Mouse (Mus musculus): ENCODE measurements around the gene Tenm3. TPM values are rescaled to one million over a fixed set of nuclear protein-coding genes. Genes with fewer than 3 reads are reported as not detected.

The Tenm3 gene
- total and polyA plus RNA-seq, 3 experiments: 0.03 to 0.08 (median 0.07) TPM

- no peak overlapping the region for H3K4me2 ChIP-seq (ENCODE audit: insufficient read depth, low read depth, poor library complexity, severe bottlenecking)
- no peak overlapping the region for H3K27ac ChIP-seq (ENCODE audit: insufficient read depth, low read depth)
- H3K9me3 ChIP-seq (replicated peaks; ENCODE audit: low read length): peaks cover 71% of the 10 kb centered on the region
- TF ChIP-seq RAD21 (IDR thresholded peaks at IDR 0.05; ENCODE audit: low read depth, low read length): no peak
- no peak for TF ChIP-seq CHD2 (IDR thresholded peaks at IDR 0.05; ENCODE audit: low read length)
- no peak for TF ChIP-seq TBP (conservative IDR thresholded peaks at IDR 0.05; ENCODE audit: low read depth, low read length)
- TF ChIP-seq RCOR1 (conservative IDR thresholded peaks at IDR 0.05; ENCODE audit: low read depth, low read length): no peak
- no peak for TF ChIP-seq TCF12 (IDR thresholded peaks at IDR 0.05; ENCODE audit: low read depth, low read length)
- TF ChIP-seq NRF1 (IDR thresholded peaks at IDR 0.05; ENCODE audit: low read depth, low read length): no peak
- TF ChIP-seq KAT2A (IDR thresholded peaks at IDR 0.05; ENCODE audit: insufficient replicate concordance, low read length): no peak
- no peak for TF ChIP-seq EP300 (IDR thresholded peaks at IDR 0.05; ENCODE audit: low read length)
- TF ChIP-seq MYC (IDR thresholded peaks at IDR 0.05; ENCODE audit: low read depth, low read length): no peak
- no peak for TF ChIP-seq POLR2AphosphoS2 (IDR thresholded peaks at IDR 0.05; ENCODE audit: low read depth, low read length)
- no peak for TF ChIP-seq E2F4 (IDR thresholded peaks at IDR 0.05; ENCODE audit: insufficient replicate concordance, low read depth, low read length)
- H3K79me2 ChIP-seq (replicated peaks; ENCODE audit: control insufficient read depth, extremely low read depth, insufficient read depth, poor library complexity, severe bottlenecking): no peaks in the 10 kb centered on the region
- no peak for DNase-seq (ENCODE audit: extremely low read depth)
- in situ Hi-C loops (cut with MboI; ENCODE audit: low pct_ligation_motif_present, low pct_unique_long_range_greater_than_20kb, low sequenced_read_pairs): no loop called here
- no peaks in the 10 kb centered on the region for H3K36me3 ChIP-seq (replicated peaks in 1 of 2; ENCODE audit: control insufficient read depth in 1 of 2, insufficient read depth in 1 of 2, low read length in 1 of 2)
- no peaks in the 10 kb centered on the region for H3K27me3 ChIP-seq (replicated peaks)
- no peak overlapping the region for H3K9ac ChIP-seq (ENCODE audit: insufficient read depth, low read depth)
- H3K4me1 ChIP-seq (ENCODE audit: control insufficient read depth in 1 of 2, insufficient read depth in 2 of 2): no peaks in the 10 kb centered on the region
- dilution Hi-C loops (cut with MboI; ENCODE audit: extremely low pct_ligation_motif_present, extremely low pct_unique_long_range_greater_than_20kb, low sequenced_read_pairs): no loop called here
- H3K4me3 ChIP-seq (replicated peaks in 1 of 3; ENCODE audit: low read depth in 2 of 3, low read length in 2 of 3, poor library complexity in 1 of 3): no peak overlapping the region
Measured at GRCm38 (mm10) chr8:48591818-48592217, 251.9 kb downstream of the Tenm3 start.

DNA sequence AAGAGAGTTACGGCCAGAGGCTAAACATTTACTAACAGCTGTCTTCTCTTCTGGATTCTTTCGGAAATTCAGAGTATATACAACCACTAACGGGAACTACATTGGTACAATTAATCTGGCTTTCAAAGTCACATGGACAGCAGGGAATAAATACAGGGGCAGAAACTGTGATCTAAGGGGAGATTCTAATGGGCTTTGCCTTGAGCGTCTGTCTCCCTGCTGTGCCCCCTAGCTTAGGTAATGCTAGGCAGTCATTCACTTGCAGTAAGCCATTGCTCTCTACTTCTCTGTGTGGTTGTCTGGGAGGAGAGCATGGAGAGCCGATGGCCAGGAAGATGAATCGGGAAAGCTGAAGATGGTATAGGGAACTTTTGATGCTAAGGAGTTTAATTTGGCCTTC lies 264.0 kb downstream of the Tenm3 start:
- DNase-seq (ENCODE audit: extremely low read depth): no peak
- Histone ChIP-seq H3K27ac (ENCODE audit: insufficient read depth, low read depth) (no peak overlapping the region), H3K27me3 (replicated peaks) (no peaks in the 10 kb centered on the region), H3K4me2 (ENCODE audit: insufficient read depth, low read depth, poor library complexity, severe bottlenecking) (no peak overlapping the region), H3K4me1 (ENCODE audit: control insufficient read depth in 1 of 2, insufficient read depth in 2 of 2) (no peaks in the 10 kb centered on the region), H3K4me3 (replicated peaks in 1 of 3; ENCODE audit: low read depth in 2 of 3, low read length in 2 of 3, poor library complexity in 1 of 3) (no peak overlapping the region), H3K9me3 (replicated peaks; ENCODE audit: low read length) (peaks cover 44% of the 10 kb centered on the region), H3K36me3 (replicated peaks in 1 of 2; ENCODE audit: control insufficient read depth in 1 of 2, insufficient read depth in 1 of 2, low read length in 1 of 2) (no peaks in the 10 kb centered on the region), H3K9ac (ENCODE audit: insufficient read depth, low read depth) (no peak overlapping the region), H3K79me2 (replicated peaks; ENCODE audit: control insufficient read depth, extremely low read depth, insufficient read depth, poor library complexity, severe bottlenecking) (no peaks in the 10 kb centered on the region)
- in situ Hi-C loops (cut with MboI; ENCODE audit: low pct_ligation_motif_present, low pct_unique_long_range_greater_than_20kb, low sequenced_read_pairs) (no loop called here), dilution Hi-C loops (cut with MboI; ENCODE audit: extremely low pct_ligation_motif_present, extremely low pct_unique_long_range_greater_than_20kb, low sequenced_read_pairs) (no loop called here)
- no peak for TF ChIP-seq CTCF (conservative IDR thresholded peaks at IDR 0.05 in 1 of 2, IDR thresholded peaks at IDR 0.05 in 1 of 2; ENCODE audit: low read depth in 2 of 2, low read length in 2 of 2)

- dilution Hi-C loops (cut with MboI; ENCODE audit: extremely low pct_ligation_motif_present, extremely low pct_unique_long_range_greater_than_20kb, low sequenced_read_pairs): no loop called here
- no peaks in the 10 kb centered on the region for H3K27me3 ChIP-seq (replicated peaks)
- H3K4me3 ChIP-seq (replicated peaks in 1 of 3; ENCODE audit: low read depth in 2 of 3, low read length in 2 of 3, poor library complexity in 1 of 3): no peak overlapping the region
- H3K4me1 ChIP-seq (ENCODE audit: control insufficient read depth in 1 of 2, insufficient read depth in 2 of 2): no peaks in the 10 kb centered on the region
- no peak overlapping the region for H3K9ac ChIP-seq (ENCODE audit: insufficient read depth, low read depth)
- no peaks in the 10 kb centered on the region for H3K36me3 ChIP-seq (replicated peaks in 1 of 2; ENCODE audit: control insufficient read depth in 1 of 2, insufficient read depth in 1 of 2, low read length in 1 of 2)
- no peaks in the 10 kb centered on the region for H3K79me2 ChIP-seq (replicated peaks; ENCODE audit: control insufficient read depth, extremely low read depth, insufficient read depth, poor library complexity, severe bottlenecking)
- no peak overlapping the region for H3K4me2 ChIP-seq (ENCODE audit: insufficient read depth, low read depth, poor library complexity, severe bottlenecking)
- in situ Hi-C loops (cut with MboI; ENCODE audit: low pct_ligation_motif_present, low pct_unique_long_range_greater_than_20kb, low sequenced_read_pairs): no loop called here
- H3K27ac ChIP-seq (ENCODE audit: insufficient read depth, low read depth): no peak overlapping the region
- TF ChIP-seq UBTF (IDR thresholded peaks at IDR 0.05; ENCODE audit: low read depth, low read length) (no peak), ELF1 (IDR thresholded peaks at IDR 0.05; ENCODE audit: low read depth, low read length) (no peak), MXI1 (IDR thresholded peaks at IDR 0.05; ENCODE audit: low read depth, low read length) (no peak), JUND (conservative IDR thresholded peaks at IDR 0.05; ENCODE audit: low read depth, low read length) (no peak), MAX (IDR thresholded peaks at IDR 0.05; ENCODE audit: low read length) (no peak), JUN (IDR thresholded peaks at IDR 0.05; ENCODE audit: insufficient read depth, low read depth, low read length) (no peak), MYC (IDR thresholded peaks at IDR 0.05; ENCODE audit: low read depth, low read length) (no peak), ZMIZ1 (IDR thresholded peaks at IDR 0.05; ENCODE audit: low read depth, low read length) (no peak), CTCF (conservative IDR thresholded peaks at IDR 0.05 in 1 of 2, IDR thresholded peaks at IDR 0.05 in 1 of 2; ENCODE audit: low read depth in 2 of 2, low read length in 2 of 2) (no peak), RAD21 (IDR thresholded peaks at IDR 0.05; ENCODE audit: low read depth, low read length) (no peak)
- H3K9me3 ChIP-seq (replicated peaks; ENCODE audit: low read length): peaks cover 47% of the 10 kb centered on the region
- no peak for DNase-seq (ENCODE audit: extremely low read depth)
Measured at GRCm38 (mm10) chr8:48579144-48579543, 264.6 kb downstream of the Tenm3 start.

Measured in CH12.LX (cell line).